Mouse (Mus musculus) urinary bladder, postnatal 14 days (tissue): ENCODE results near the gene Itga9.

Source experiments
- DNase-seq: peaks from one replicate; pipeline ENCODE4 v3.0.0; 2021; ENCODE audit warnings: low spot score

Itga9 gene

GRCm38 (mm10) chr9:118776880-118777438 is 170.5 kb downstream of the Itga9 start:
- no peak for DNase-seq

GRCm38 (mm10) chr9:118778596-118778995 is 172.1 kb downstream of the Itga9 start:
- DNase-seq = no peak

- DNase-seq = no peak
These were observed 178.1 kb downstream of the Itga9 start for GRCm38 (mm10) chr9:118784621-118785020.

- no peak for DNase-seq
These were observed 179.3 kb downstream of the Itga9 start for GRCm38 (mm10) chr9:118785816-118786215.

- peak; percentile 18 for DNase-seq
These were observed 182.4 kb downstream of the Itga9 start for GRCm38 (mm10) chr9:118788869-118789281.

- DNase-seq = no peak
These were observed 184.7 kb downstream of the Itga9 start for GRCm38 (mm10) chr9:118791231-118791630.

GRCm38 (mm10) chr9:118793151-118793785 is 186.8 kb downstream of the Itga9 start:
- no peak for DNase-seq

- no peak for DNase-seq
These were observed 188.2 kb downstream of the Itga9 start for GRCm38 (mm10) chr9:118794668-118795067.

- DNase-seq = no peak
These were observed 188.8 kb downstream of the Itga9 start for GRCm38 (mm10) chr9:118795304-118795703.

- DNase-seq = no peak
These were observed 192.6 kb downstream of the Itga9 start for GRCm38 (mm10) chr9:118799105-118799504.

GRCm38 (mm10) chr9:118801176-118801909 is 194.9 kb downstream of the Itga9 start:
- no peak for DNase-seq

GRCm38 (mm10) chr9:118801910-118802287 is 195.4 kb downstream of the Itga9 start:
- DNase-seq = no peak

GRCm38 (mm10) chr9:118802380-118802779 is 195.9 kb downstream of the Itga9 start:
- no peak for DNase-seq

- no peak for DNase-seq
These were observed 199.2 kb downstream of the Itga9 start for GRCm38 (mm10) chr9:118805740-118806139.

GRCm38 (mm10) chr9:118807669-118808068 is 201.2 kb downstream of the Itga9 start:
- DNase-seq = no peak

GRCm38 (mm10) chr9:118812221-118812620 is 205.7 kb downstream of the Itga9 start:
- no peak for DNase-seq

- DNase-seq = no peak
These were observed 207.0 kb downstream of the Itga9 start for GRCm38 (mm10) chr9:118813492-118813891.

- DNase-seq = no peak
These were observed 207.6 kb downstream of the Itga9 start for GRCm38 (mm10) chr9:118814056-118814455.

GRCm38 (mm10) chr9:118814461-118814860 is 208.0 kb downstream of the Itga9 start:
- no peak for DNase-seq

GRCm38 (mm10) chr9:118815543-118815942 is 209.1 kb downstream of the Itga9 start:
- no peak for DNase-seq

- DNase-seq = no peak
These were observed 212.0 kb downstream of the Itga9 start for GRCm38 (mm10) chr9:118818508-118818907.

- DNase-seq = no peak
These were observed 215.0 kb downstream of the Itga9 start for GRCm38 (mm10) chr9:118821220-118822185.
